Mouse (Mus musculus): ENCODE results near the gene Slc16a11.

DNA sequence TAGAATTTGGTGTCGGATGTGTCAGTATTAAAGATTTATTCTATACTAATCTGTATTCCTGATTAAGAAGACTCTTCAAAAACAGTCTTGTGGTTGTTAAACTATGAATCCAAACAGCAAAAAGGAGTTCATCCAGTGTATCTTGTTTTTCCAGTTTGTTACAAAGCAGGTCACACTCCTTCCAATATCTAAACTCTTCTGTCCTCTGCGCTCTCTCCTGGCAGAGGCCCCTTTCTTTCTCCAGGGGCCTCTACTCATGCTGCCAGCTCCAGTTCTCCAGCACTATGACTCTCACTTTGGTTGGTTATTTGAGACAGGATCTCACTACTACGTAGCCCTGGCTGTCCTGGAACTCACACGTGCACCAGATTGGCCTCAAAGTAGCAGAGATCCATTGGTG is 53.3 kb downstream of the Slc16a11 start:
- TF ChIP-seq POLR2A (IDR thresholded peaks at IDR 0.05; ENCODE audit: insufficient read depth, low read depth, low read length) (no peak), CTCF (IDR thresholded peaks at IDR 0.05) (no peak)

All from heart, adult 2 months (tissue).